In the genomic region with DNA sequence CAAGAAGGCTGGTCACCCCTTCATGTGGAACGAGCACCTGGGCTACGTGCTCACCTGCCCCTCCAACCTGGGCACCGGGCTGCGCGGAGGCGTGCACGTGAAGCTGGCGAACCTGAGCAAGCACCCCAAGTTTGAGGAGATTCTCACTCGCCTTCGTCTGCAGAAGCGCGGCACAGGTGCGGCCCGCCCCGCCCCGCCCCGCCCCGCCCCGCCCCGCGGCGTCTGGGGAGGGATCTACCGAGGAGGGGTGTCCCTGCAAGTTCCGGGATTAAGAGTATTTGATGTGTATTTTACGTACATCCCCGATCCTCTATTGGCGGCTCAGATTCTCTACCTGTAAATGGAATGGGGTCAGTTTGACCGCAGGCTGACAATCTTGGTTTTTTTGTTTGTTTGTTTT, we compare ENCODE assay signal across 12 mouse cellular contexts. TPM values are rescaled to one million over a fixed set of nuclear protein-coding genes. Genes with fewer than 3 reads are reported as not detected.
DNase-seq lines count a peak whose midpoint lies in the region; ATAC-seq and TF ChIP-seq lines count a peak whose summit lies in the region.
"Had no signal": no experiment of that assay in that cellular context is flagged by ENCODE, and none has a peak within 500 bp of the region (broad histone marks: within the 10 kb centered on the region; RNA-seq: fewer than 3 reads in every experiment).

No protein-coding gene starts in this region.

- ATAC-seq in liver, embryonic 12.5 days = no peak
- ATAC-seq in liver, embryonic 11.5 days (replicated peaks; ENCODE audit: low FRiP score) = no peak
- no peak; the same call in 1 of the 2 replicates for ATAC-seq in intestine, embryonic 16.5 days

- 6% methylated on average over 28 of the region's 28 CpGs for WGBS in heart, embryonic 10.5 days
- 7% methylated on average over 28 of the region's 28 CpGs for WGBS in liver, embryonic 12.5 days (ENCODE audit: insufficient replicate concordance)
- 5% methylated on average over 28 of the region's 28 CpGs for WGBS in liver, embryonic 11.5 days
- whole genome bisulfite sequencing in intestine, embryonic 16.5 days = 5% methylated on average over 28 of the region's 28 CpGs

- H3K36me3 ChIP-seq in heart, embryonic 10.5 days = peaks cover 5% of the 10 kb centered on the region
- peaks cover 2% of the 10 kb centered on the region; the same call in 1 of the 2 replicates for H3K36me3 ChIP-seq in liver, embryonic 12.5 days
- no peaks in the 10 kb centered on the region for H3K36me3 ChIP-seq in liver, embryonic 11.5 days (ENCODE audit: control insufficient read depth, insufficient read depth, low read length)
- no peaks in the 10 kb centered on the region for H3K36me3 ChIP-seq in intestine, embryonic 16.5 days (ENCODE audit: control insufficient read depth, insufficient read depth, low read length)

- peaks cover 26% of the 10 kb centered on the region for H3K4me1 ChIP-seq in heart, embryonic 10.5 days
- H3K4me1 ChIP-seq in liver, embryonic 12.5 days = peaks cover 19% of the 10 kb centered on the region
- H3K4me1 ChIP-seq in liver, embryonic 11.5 days (replicated peaks; ENCODE audit: control insufficient read depth, insufficient read depth, low read length) = peaks cover 5% of the 10 kb centered on the region; the same call in 1 of the 2 replicates
- H3K4me1 ChIP-seq in intestine, embryonic 16.5 days (ENCODE audit: control insufficient read depth, insufficient read depth, low read length) = peaks cover 8% of the 10 kb centered on the region; the same call in 1 of the 2 replicates

- H3K27me3 ChIP-seq in heart, embryonic 10.5 days (ENCODE audit: insufficient read depth, poor library complexity, severe bottlenecking) = peaks cover 62% of the 10 kb centered on the region
- H3K27me3 ChIP-seq in liver, embryonic 12.5 days (replicated peaks) = peaks cover 84% of the 10 kb centered on the region
- H3K27me3 ChIP-seq in liver, embryonic 11.5 days (replicated peaks; ENCODE audit: control insufficient read depth, insufficient read depth, low read length) = peaks cover 45% of the 10 kb centered on the region
- H3K27me3 ChIP-seq in intestine, embryonic 16.5 days (replicated peaks; ENCODE audit: control insufficient read depth, insufficient read depth, low read length) = peaks cover 23% of the 10 kb centered on the region

- TF ChIP-seq CTCF in layer of hippocampus, adult 2 months (conservative IDR thresholded peaks at IDR 0.05) = no peak

- intact Hi-C loops in heart, postnatal 36 days (cut with DNase I) = no loop called here

- H3K9me3 ChIP-seq in heart, embryonic 10.5 days = no peaks in the 10 kb centered on the region; the same call in 1 of the 2 replicates
- no peaks in the 10 kb centered on the region for H3K9me3 ChIP-seq in liver, embryonic 12.5 days (replicated peaks)
- no peaks in the 10 kb centered on the region for H3K9me3 ChIP-seq in liver, embryonic 11.5 days (ENCODE audit: control insufficient read depth, low read length)
- H3K9me3 ChIP-seq in intestine, embryonic 16.5 days (ENCODE audit: control insufficient read depth, low read length) = no peaks in the 10 kb centered on the region

- H3K9ac ChIP-seq in liver, embryonic 12.5 days = no peak overlapping the region
- H3K9ac ChIP-seq in liver, embryonic 11.5 days (ENCODE audit: low read depth, low read length) = no peak overlapping the region
- no peak overlapping the region for H3K9ac ChIP-seq in intestine, embryonic 16.5 days (ENCODE audit: low read depth, low read length)

- H3K4me3 ChIP-seq in heart, embryonic 10.5 days = peak overlapping the region; percentile 38
- H3K4me3 ChIP-seq in liver, embryonic 12.5 days = peak overlapping the region; percentile 7; the same call in 1 of the 2 replicates
- H3K4me3 ChIP-seq in liver, embryonic 11.5 days (ENCODE audit: low read depth, low read length) = no peak overlapping the region
- peak overlapping the region; percentile 11; the same call in 1 of the 2 replicates for H3K4me3 ChIP-seq in intestine, embryonic 16.5 days (ENCODE audit: low read length)
- H3K4me3 ChIP-seq in layer of hippocampus, adult 2 months = no peak overlapping the region
- H3K4me3 ChIP-seq: myocyte had no signal

- H3K4me2 ChIP-seq in liver, embryonic 12.5 days = peak overlapping the region; percentile 27; the same call in 1 of the 2 replicates
- no peak overlapping the region for H3K4me2 ChIP-seq in liver, embryonic 11.5 days
- H3K4me2 ChIP-seq in intestine, embryonic 16.5 days (ENCODE audit: low read depth, low read length) = peak overlapping the region; percentile 34

- H3K27ac ChIP-seq in heart, embryonic 10.5 days = no peak overlapping the region
- H3K27ac ChIP-seq in liver, embryonic 12.5 days = no peak overlapping the region
- H3K27ac ChIP-seq in liver, embryonic 11.5 days (ENCODE audit: low read depth, low read length) = no peak overlapping the region
- no peak overlapping the region for H3K27ac ChIP-seq in intestine, embryonic 16.5 days (ENCODE audit: low read length)
- H3K27ac ChIP-seq in layer of hippocampus, adult 2 months = no peak overlapping the region

- no peak for DNase-seq in heart, embryonic 10.5 days (ENCODE audit: low spot score)
- no peak for DNase-seq in heart, postnatal 36 days
- DNase-seq in liver, embryonic 11.5 days (ENCODE audit: low spot score) = no peak
- DNase-seq in CD4-positive, CD25-positive, alpha-beta regulatory T cell, adult 2 months (ENCODE audit: low read depth, low spot score) = peak; percentile 49
- DNase-seq in layer of hippocampus, adult 2 months (ENCODE audit: low spot score in 2 of 2) = no peak
- DNase-seq in cerebellum, postnatal 10 days = no peak
- DNase-seq: lung, adult 2 months; right cerebral cortex, postnatal 14 days had no signal

RNA-seq across cellular contexts. Expression of a gene that starts 15.5 kb away (rescaled TPM):
- 3.6 and 9.8 TPM in 2 replicates for polyA plus RNA-seq in heart, embryonic 10.5 days (2016; fragmentation: Nextera tagmentation; extraction: Ambion mirVana)
- total RNA-seq in heart, postnatal 36 days (2021) = 1,000 to 10,000 TPM; 3,967 to 4,539 TPM
- 0.15 and 0.20 TPM in 2 replicates for polyA plus RNA-seq in liver, embryonic 12.5 days (2016; fragmentation: Nextera tagmentation; extraction: Ambion mirVana)
- polyA plus RNA-seq in liver, embryonic 11.5 days (2014; fragmentation: Nextera tagmentation; extraction: Ambion mirVana) = 0.34 and 0.40 TPM in 2 replicates
- 15.3 and 17.6 TPM in 2 replicates for polyA plus RNA-seq in intestine, embryonic 16.5 days (2015; fragmentation: Nextera tagmentation; extraction: Ambion mirVana)
- not detected for total RNA-seq in layer of hippocampus, adult 2 months (2021)
- total RNA-seq: layer of hippocampus, postnatal 14 days had no signal

RNA-seq across cellular contexts. Expression of a gene that starts 16.2 kb away (rescaled TPM):
- 4.4 and 5.8 TPM in 2 replicates for polyA plus RNA-seq in heart, embryonic 10.5 days (2016; fragmentation: Nextera tagmentation; extraction: Ambion mirVana)
- total RNA-seq in heart, postnatal 36 days (2021) = under 1 TPM; 0.24 to 0.92 TPM
- polyA plus RNA-seq in liver, embryonic 12.5 days (2016; fragmentation: Nextera tagmentation; extraction: Ambion mirVana) = 0.58 and 1.2 TPM in 2 replicates
- polyA plus RNA-seq in liver, embryonic 11.5 days (2014; fragmentation: Nextera tagmentation; extraction: Ambion mirVana) = 0.71 and 0.99 TPM in 2 replicates
- 2.7 and 2.9 TPM in 2 replicates for polyA plus RNA-seq in intestine, embryonic 16.5 days (2015; fragmentation: Nextera tagmentation; extraction: Ambion mirVana)
- 1 to 10 TPM; 3.2 to 3.5 TPM for total RNA-seq in layer of hippocampus, adult 2 months (2021)

RNA-seq across cellular contexts. Expression of a gene that starts 38.3 kb away (rescaled TPM):
- 19.2 and 19.3 TPM in 2 replicates for polyA plus RNA-seq in heart, embryonic 10.5 days (2016; fragmentation: Nextera tagmentation; extraction: Ambion mirVana)
- total RNA-seq in heart, postnatal 36 days (2021) = 10 to 100 TPM; 11.8 to 12.0 TPM
- 9.9 and 10.9 TPM in 2 replicates for polyA plus RNA-seq in liver, embryonic 12.5 days (2016; fragmentation: Nextera tagmentation; extraction: Ambion mirVana)
- 14.0 and 15.6 TPM in 2 replicates for polyA plus RNA-seq in liver, embryonic 11.5 days (2014; fragmentation: Nextera tagmentation; extraction: Ambion mirVana)
- 15.5 and 17.6 TPM in 2 replicates for polyA plus RNA-seq in intestine, embryonic 16.5 days (2015; fragmentation: Nextera tagmentation; extraction: Ambion mirVana)
- total RNA-seq in layer of hippocampus, adult 2 months (2021) = 10 to 100 TPM; 36.4 to 36.5 TPM

RNA-seq across cellular contexts. Expression of a gene that starts 38.5 kb away (rescaled TPM):
- polyA plus RNA-seq in heart, embryonic 10.5 days (2016; fragmentation: Nextera tagmentation; extraction: Ambion mirVana) = 7.0 and 8.9 TPM in 2 replicates
- total RNA-seq in heart, postnatal 36 days (2021) = 10 to 100 TPM; 25.7 to 27.2 TPM
- 3.8 and 4.2 TPM in 2 replicates for polyA plus RNA-seq in liver, embryonic 12.5 days (2016; fragmentation: Nextera tagmentation; extraction: Ambion mirVana)
- 6.7 and 7.7 TPM in 2 replicates for polyA plus RNA-seq in liver, embryonic 11.5 days (2014; fragmentation: Nextera tagmentation; extraction: Ambion mirVana)
- polyA plus RNA-seq in intestine, embryonic 16.5 days (2015; fragmentation: Nextera tagmentation; extraction: Ambion mirVana) = 3.7 and 4.4 TPM in 2 replicates
- total RNA-seq in layer of hippocampus, adult 2 months (2021) = 10 to 100 TPM; 92.9 to 99.6 TPM

RNA-seq across cellular contexts. Expression of a gene that starts 43.0 kb away (rescaled TPM):
- polyA plus RNA-seq in heart, embryonic 10.5 days (2016; fragmentation: Nextera tagmentation; extraction: Ambion mirVana) = 1.8 and 2.5 TPM in 2 replicates
- under 1 TPM; 0.78 to 0.84 TPM for total RNA-seq in heart, postnatal 36 days (2021)
- 3.6 and 3.9 TPM in 2 replicates for polyA plus RNA-seq in liver, embryonic 12.5 days (2016; fragmentation: Nextera tagmentation; extraction: Ambion mirVana)
- polyA plus RNA-seq in liver, embryonic 11.5 days (2014; fragmentation: Nextera tagmentation; extraction: Ambion mirVana) = 4.3 and 5.6 TPM in 2 replicates
- 0.27 and 0.46 TPM in 2 replicates for polyA plus RNA-seq in intestine, embryonic 16.5 days (2015; fragmentation: Nextera tagmentation; extraction: Ambion mirVana)
- total RNA-seq in layer of hippocampus, adult 2 months (2021) = under 1 TPM; 0.10 to 0.38 TPM
- polyA plus RNA-seq: myocyte had no signal

Comparison
In these comparisons a context has a peak if more than half of its experiments do, and no peak if none do; other contexts are left out.
1. H3K4me3 ChIP-seq: peak in heart, embryonic 10.5 days (single experiment), liver, embryonic 12.5 days (single experiment) and intestine, embryonic 16.5 days (single experiment); none in liver, embryonic 11.5 days (single experiment) and layer of hippocampus, adult 2 months (single experiment).